ENCODE assay signal across 9 mouse cellular contexts in genomic region chr6:115601322-115601714, GRCm38 (mm10). TPM values are rescaled to one million over a fixed set of nuclear protein-coding genes. Genes with fewer than 3 reads are reported as not detected.
DNase-seq lines count a peak whose midpoint lies in the region; ATAC-seq and TF ChIP-seq lines count a peak whose summit lies in the region.
"Had no signal": no experiment of that assay in that cellular context is flagged by ENCODE, and none has a peak within 500 bp of the region (broad histone marks: within the 10 kb centered on the region; RNA-seq: fewer than 3 reads in every experiment).

No protein-coding gene starts in this region.

- H3K79me2 ChIP-seq in heart, adult 2 months (replicated peaks; ENCODE audit: control insufficient read depth, insufficient read depth, low read length): peaks cover 1% of the 10 kb centered on the region; the same call in 1 of the 2 replicates

- no peak for TF ChIP-seq POLR2A in heart, adult 2 months (IDR thresholded peaks at IDR 0.05; ENCODE audit: insufficient read depth, low read depth, low read length)

- TF ChIP-seq CTCF in heart, adult 2 months (IDR thresholded peaks at IDR 0.05): peak; percentile 35

- intact Hi-C loops in heart, adult 2 months (cut with DNase I): loop anchor here (5.0 kb wide), 1 partner anchor 206 kb away; the partner anchor contains the start of gene Rpl32

- TF ChIP-seq EP300 in heart, adult 2 months (IDR thresholded peaks at IDR 0.05; ENCODE audit: insufficient read depth, low read depth, low read length): no peak

- no peak for DNase-seq in heart, adult 2 months
- DNase-seq in heart, adult 8-10 months (ENCODE audit: low spot score): no peak
- DNase-seq in ZHBTc4 (ENCODE audit: low read depth, low spot score): peak; percentile 61
- DNase-seq in midbrain, embryonic 11.5 days (ENCODE audit: low spot score, missing footprints): peak; percentile 85
- no peak for DNase-seq in layer of hippocampus, postnatal 10 days (ENCODE audit: low spot score in 2 of 2)
- DNase-seq in frontal cortex, postnatal 14 days (ENCODE audit: low spot score in 2 of 2): no peak
- DNase-seq in ovary, adult 18-20 months (ENCODE audit: low spot score): no peak

- H3K4me1 ChIP-seq in heart, adult 2 months (ENCODE audit: control insufficient read depth, insufficient read depth, low read length): peaks cover 3% of the 10 kb centered on the region
- peaks cover 8% of the 10 kb centered on the region for H3K4me1 ChIP-seq in hindbrain, embryonic 12.5 days
- H3K4me1 ChIP-seq in midbrain, embryonic 11.5 days (ENCODE audit: control insufficient read depth, insufficient read depth, low read length): no peaks in the 10 kb centered on the region

- H3K4me2 ChIP-seq in hindbrain, embryonic 12.5 days (replicated peaks): peak overlapping the region; percentile 75
- peak overlapping the region; percentile 64 for H3K4me2 ChIP-seq in midbrain, embryonic 11.5 days

- 67% methylated on average over 4 of the region's 4 CpGs for WGBS in heart, adult 2 months
- 67% methylated on average over 4 of the region's 4 CpGs for WGBS in hindbrain, embryonic 12.5 days
- 71% methylated on average over 4 of the region's 4 CpGs for WGBS in midbrain, embryonic 11.5 days

- H3K27me3 ChIP-seq in heart, adult 2 months (ENCODE audit: control insufficient read depth, insufficient read depth, low read length): no peaks in the 10 kb centered on the region
- H3K27me3 ChIP-seq in hindbrain, embryonic 12.5 days: no peaks in the 10 kb centered on the region
- H3K27me3 ChIP-seq in midbrain, embryonic 11.5 days (ENCODE audit: control insufficient read depth, insufficient read depth, low read length): no peaks in the 10 kb centered on the region

- peak; percentile 5; the same call in 1 of the 2 replicates for ATAC-seq in hindbrain, embryonic 12.5 days (ENCODE audit: low FRiP score)
- ATAC-seq in midbrain, embryonic 11.5 days (ENCODE audit: low FRiP score): peak; percentile 45

- H3K9me3 ChIP-seq in hindbrain, embryonic 12.5 days (replicated peaks): no peaks in the 10 kb centered on the region
- no peaks in the 10 kb centered on the region for H3K9me3 ChIP-seq in midbrain, embryonic 11.5 days (ENCODE audit: control insufficient read depth, low read length)

- peak overlapping the region; percentile 22; the same call in 1 of the 2 replicates for H3K4me3 ChIP-seq in heart, adult 2 months
- H3K4me3 ChIP-seq in hindbrain, embryonic 12.5 days: peak overlapping the region; percentile 92
- H3K4me3 ChIP-seq in midbrain, embryonic 11.5 days (ENCODE audit: low read depth, low read length): peak overlapping the region; percentile 62

- no peak overlapping the region for H3K27ac ChIP-seq in heart, adult 2 months
- no peak overlapping the region for H3K27ac ChIP-seq in hindbrain, embryonic 12.5 days
- H3K27ac ChIP-seq in midbrain, embryonic 11.5 days (ENCODE audit: low read depth, low read length): no peak overlapping the region

- no peak overlapping the region for H3K9ac ChIP-seq in heart, adult 2 months (ENCODE audit: low read depth, low read length)
- H3K9ac ChIP-seq in hindbrain, embryonic 12.5 days: peak overlapping the region; percentile 88; the same call in 1 of the 2 replicates
- H3K9ac ChIP-seq in midbrain, embryonic 11.5 days (ENCODE audit: low read length): peak overlapping the region; percentile 36; the same call in 1 of the 2 replicates

- no peaks in the 10 kb centered on the region for H3K36me3 ChIP-seq in heart, adult 2 months (ENCODE audit: control insufficient read depth, insufficient read depth, low read length)
- no peaks in the 10 kb centered on the region for H3K36me3 ChIP-seq in hindbrain, embryonic 12.5 days
- no peaks in the 10 kb centered on the region for H3K36me3 ChIP-seq in midbrain, embryonic 11.5 days (ENCODE audit: control insufficient read depth, insufficient read depth, low read length)

RNA-seq across cellular contexts. Expression of gene Mkrn2, which starts 0.4 kb away (rescaled TPM):
- total RNA-seq in heart, adult 2 months (2021): 10 to 100 TPM; 36.4 to 45.2 TPM
- polyA plus RNA-seq in heart, adult 2 months (2012; rRNA removed): 105 and 119 TPM in 2 replicates
- total RNA-seq in heart, adult 8-10 months (2022): 10 to 100 TPM; 35.2 to 42.7 (median 39.5) TPM
- 27.4 and 28.9 TPM in 2 replicates for polyA plus RNA-seq in hindbrain, embryonic 12.5 days (2016; fragmentation: Nextera tagmentation; extraction: Ambion mirVana)
- 24.0 and 24.1 TPM in 2 replicates for polyA plus RNA-seq in midbrain, embryonic 11.5 days (2014; fragmentation: Nextera tagmentation; extraction: Ambion mirVana)
- 10 to 100 TPM; 32.2 to 44.4 TPM for total RNA-seq in layer of hippocampus, postnatal 10 days (2021)

RNA-seq across cellular contexts. Expression of gene Mkrn2os, which starts 8.9 kb away (rescaled TPM):
- total RNA-seq in heart, adult 2 months (2021): under 1 TPM; 0.55 to 0.84 TPM
- 1.9 and 2.3 TPM in 2 replicates for polyA plus RNA-seq in heart, adult 2 months (2012; rRNA removed)
- 1 to 10 TPM in 1 of 4 experiments, under 1 TPM in 3; 0.52 to 1.1 (median 0.71) TPM for total RNA-seq in heart, adult 8-10 months (2022)
- 0.12 and 0.17 TPM in 2 replicates for polyA plus RNA-seq in hindbrain, embryonic 12.5 days (2016; fragmentation: Nextera tagmentation; extraction: Ambion mirVana)
- 0.15 and 0.19 TPM in 2 replicates for polyA plus RNA-seq in midbrain, embryonic 11.5 days (2014; fragmentation: Nextera tagmentation; extraction: Ambion mirVana)
- not detected for total RNA-seq in layer of hippocampus, postnatal 10 days (2021)
- total RNA-seq: hematopoietic stem cell, adult 5-6 weeks had no signal

RNA-seq across cellular contexts. Expression of gene Tsen2, which starts 56.9 kb away (rescaled TPM):
- total RNA-seq in heart, adult 2 months (2021): 1 to 10 TPM; 6.1 to 7.2 TPM
- polyA plus RNA-seq in heart, adult 2 months (2012; rRNA removed): 3.9 and 4.3 TPM in 2 replicates
- total RNA-seq in heart, adult 8-10 months (2022): 10 to 100 TPM in 1 of 4 experiments, 1 to 10 TPM in 3; 7.5 to 12.0 (median 7.6) TPM
- polyA plus RNA-seq in hindbrain, embryonic 12.5 days (2016; fragmentation: Nextera tagmentation; extraction: Ambion mirVana): 28.4 and 30.4 TPM in 2 replicates
- polyA plus RNA-seq in midbrain, embryonic 11.5 days (2014; fragmentation: Nextera tagmentation; extraction: Ambion mirVana): 29.0 and 32.7 TPM in 2 replicates
- 10 to 100 TPM; 25.6 to 33.7 TPM for total RNA-seq in layer of hippocampus, postnatal 10 days (2021)

Comparison
In these comparisons a context has a peak if more than half of its experiments do, and no peak if none do; other contexts are left out.
1. DNase-seq: peak in ZHBTc4 (single experiment) and midbrain, embryonic 11.5 days (single experiment); none in heart, adult 2 months (0 of 2), heart, adult 8-10 months (single experiment), layer of hippocampus, postnatal 10 days (0 of 2), frontal cortex, postnatal 14 days (0 of 2) and ovary, adult 18-20 months (single experiment).
2. H3K4me3 ChIP-seq: peak in every context shown above with its lines; median percentile 92 in hindbrain, embryonic 12.5 days; 62 in midbrain, embryonic 11.5 days; 22 in heart, adult 2 months.